Mouse (Mus musculus): Measurements from ENCODE around the gene Amy2a4. TPM values are rescaled to one million over a fixed set of nuclear protein-coding genes. Genes with fewer than 3 reads are reported as not detected.

Amy2a4 gene
- not detected in 2 replicates for polyA plus RNA-seq (2012; ENCODE audit: low replicate concordance)

GRCm38 (mm10) chr3:113291349-113291748 lies at the start of gene Amy2a4:
Gene Amy2a4 (minus strand): TSS chr3:113291449.

GRCm38 (mm10) chr3:113323952-113324351 lies 32.7 kb upstream of the Amy2a4 start, which contains the start of gene Amy2a3:
Gene Amy2a3 (minus strand): TSS chr3:113324052.

GRCm38 (mm10) chr3:113258737-113259136 lies 32.5 kb downstream of the Amy2a4 start, which contains the start of gene Amy2a5:
Gene Amy2a5 (minus strand): TSS chr3:113258837.

Other genes starting within 250 kb of the Amy2a4 start
- gene Amy2a5, start 32.6 kb downstream of the Amy2a4 start, polyA plus RNA-seq (2012; ENCODE audit: low replicate concordance), result not detected in 2 replicates
- not detected in 2 replicates for gene Amy2a3, start 32.6 kb upstream of the Amy2a4 start, polyA plus RNA-seq (2012; ENCODE audit: low replicate concordance)
- gene Amy2a2, start 65.2 kb upstream of the Amy2a4 start, polyA plus RNA-seq (2012; ENCODE audit: low replicate concordance), result not detected in 2 replicates
- gene Amy2a1, start 241.0 kb upstream of the Amy2a4 start, polyA plus RNA-seq (2012; ENCODE audit: low replicate concordance), result not detected in 2 replicates